Mouse (Mus musculus) kidney, embryonic 16.5 days (tissue): ENCODE results near the gene Arhgef15. TPM values are rescaled to one million over a fixed set of nuclear protein-coding genes. Genes with fewer than 3 reads are reported as not detected.

Experiments used
- ATAC-seq: fragments of 200-750 bp; cut with Nextera tagmentation; 2 replicates; pipeline ENCODE4 v1.8.0; 2017; ENCODE audit warnings: moderate TSS enrichment; ENCODE audit not compliant: low FRiP score, low TSS enrichment
- H3K27ac ChIP-seq: fragments of 300-500 bp; sonication (generic); 2 replicates; pipeline ENCODE4 v1.5.1; 2014; ENCODE audit warnings: low read length
- H3K27me3 ChIP-seq: fragments of 300-500 bp; sonication (generic); 2 replicates; pipeline ENCODE4 v1.6.1; 2014; ENCODE audit warnings: low read length, control low read depth, mixed read lengths; ENCODE audit not compliant: insufficient read depth
- H3K36me3 ChIP-seq: fragments of 300-500 bp; sonication (generic); 2 replicates; pipeline ENCODE4 v1.6.1; 2014; ENCODE audit warnings: low read length, control low read depth, mixed read lengths; ENCODE audit not compliant: insufficient read depth
- H3K4me1 ChIP-seq: fragments of 300-500 bp; sonication (generic); 2 replicates; pipeline ENCODE4 v1.6.1; 2014; ENCODE audit warnings: low read length, control low read depth, mixed read lengths; ENCODE audit not compliant: insufficient read depth
- H3K4me2 ChIP-seq: fragments of 300-500 bp; sonication (generic); replicated peaks from 2 replicates; pipeline ENCODE4 v1.6.1; 2014; ENCODE audit warnings: low read depth, low read length
- H3K4me3 ChIP-seq: fragments of 300-500 bp; sonication (generic); 2 replicates; pipeline ENCODE4 v1.5.1; 2014; ENCODE audit warnings: mild to moderate bottlenecking, low read length
- H3K9ac ChIP-seq: fragments of 300-500 bp; sonication (generic); replicated peaks from 2 replicates; pipeline ENCODE4 v1.6.1; 2014; ENCODE audit warnings: low read length
- H3K9me3 ChIP-seq: fragments of 300-500 bp; sonication (generic); 2 replicates; pipeline ENCODE4 v1.6.1; 2016; ENCODE audit warnings: low read length, control low read depth
- WGBS: fragments of 180-500 bp; shearing (Covaris S2); extraction: QIAGEN DNeasy Blood & Tissue Kit; methylation state at CpG from one replicate; pipeline ENCODE4 v1.1.7; 2014; 5-methylcytosine and 5-hydroxymethylcytosine counted together
- polyA plus RNA-seq: library from polyadenylated mRNA; unstranded; fragments of >200 nt; fragmentation: Nextera tagmentation; extraction: Ambion mirVana; gene quantifications from 2 replicates; pipeline ENCODE4 v1.2.1, GENCODE M21; 2015

Arhgef15 gene
- polyA plus RNA-seq, 1 experiment from 2014 or later: 20.0 TPM

DNA sequence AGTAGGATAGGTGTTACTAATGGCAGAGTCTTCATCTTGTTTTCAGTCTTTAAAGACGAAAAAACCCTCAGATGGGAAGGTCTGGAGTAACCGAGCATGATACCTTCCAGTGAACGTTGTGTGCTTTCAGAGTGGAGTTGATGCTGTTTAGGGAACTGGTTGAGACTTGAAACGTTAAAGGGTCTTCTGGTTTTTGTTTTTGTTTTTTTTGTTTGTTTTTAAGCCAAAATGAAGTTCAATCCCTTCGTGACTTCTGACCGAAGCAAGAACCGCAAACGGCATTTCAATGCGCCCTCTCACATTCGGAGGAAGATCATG, 55.3 kb downstream of the Arhgef15 start:
- no peaks in the 10 kb centered on the region for H3K27me3 ChIP-seq
- no peaks in the 10 kb centered on the region for H3K9me3 ChIP-seq
- H3K36me3 ChIP-seq: peaks cover 39% of the 10 kb centered on the region
- peak overlapping the region; percentile 88 for H3K27ac ChIP-seq
- peaks cover 10% of the 10 kb centered on the region for H3K4me1 ChIP-seq
- peak overlapping the region; percentile 98 for H3K9ac ChIP-seq
- peak overlapping the region; percentile 100 for H3K4me3 ChIP-seq
- WGBS: under 1% methylated on average over 9 of the region's 10 CpGs
- H3K4me2 ChIP-seq: peak overlapping the region; percentile 86
- no peak for ATAC-seq

DNA sequence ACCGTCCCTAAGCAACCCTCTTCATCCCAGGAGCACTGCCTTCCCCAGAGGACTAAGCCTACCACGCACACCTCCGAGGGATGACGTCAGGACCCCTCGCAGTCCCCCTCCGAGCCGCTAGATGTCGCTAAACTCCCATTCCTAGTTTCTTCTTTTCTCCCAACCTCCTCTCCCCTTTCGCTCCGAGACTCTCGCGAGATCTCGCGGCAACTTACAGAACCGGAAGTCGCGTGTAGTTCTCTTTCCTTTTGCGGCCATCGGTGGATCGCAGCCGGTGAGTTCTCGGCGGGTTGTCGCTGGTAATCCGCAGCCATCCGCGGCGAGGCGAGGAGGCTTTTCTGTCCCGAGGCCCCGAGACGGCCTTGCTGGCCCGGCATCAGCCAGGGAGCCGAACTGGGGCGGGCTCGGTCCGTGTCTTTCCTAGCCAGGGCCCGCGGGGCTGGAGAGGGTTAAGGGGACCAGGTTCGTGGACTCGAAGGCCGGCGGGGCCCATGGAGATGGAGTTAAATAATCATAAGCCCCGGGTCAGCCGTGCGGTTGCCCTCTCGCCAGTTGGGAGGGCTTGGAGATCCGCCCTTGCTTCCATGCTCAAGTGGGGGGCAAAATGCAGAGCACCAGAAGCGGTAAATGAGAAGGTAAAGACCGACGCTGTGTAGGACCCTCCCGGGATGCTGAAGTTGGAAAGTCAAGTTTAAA, 55.8 kb downstream of the Arhgef15 start, which contains the start of gene Rpl26:
TSS of gene Rpl26 (plus strand) at position 233 of the 696 bp plus-strand sequence.
- Histone ChIP-seq H3K36me3 (peaks cover 39% of the 10 kb centered on the region), H3K4me2 (peak within 1 kb of the TSS; percentile 86), H3K4me1 (peaks cover 10% of the 10 kb centered on the region), H3K9ac (peak within 1 kb of the TSS; percentile 98), H3K9me3 (no peaks in the 10 kb centered on the region), H3K27me3 (no peaks in the 10 kb centered on the region), H3K4me3 (peak within 1 kb of the TSS; percentile 100), H3K27ac (peak within 1 kb of the TSS; percentile 88)
- peak; percentile 88 for ATAC-seq
- under 1% methylated on average over 52 of the region's 52 CpGs for WGBS

DNA sequence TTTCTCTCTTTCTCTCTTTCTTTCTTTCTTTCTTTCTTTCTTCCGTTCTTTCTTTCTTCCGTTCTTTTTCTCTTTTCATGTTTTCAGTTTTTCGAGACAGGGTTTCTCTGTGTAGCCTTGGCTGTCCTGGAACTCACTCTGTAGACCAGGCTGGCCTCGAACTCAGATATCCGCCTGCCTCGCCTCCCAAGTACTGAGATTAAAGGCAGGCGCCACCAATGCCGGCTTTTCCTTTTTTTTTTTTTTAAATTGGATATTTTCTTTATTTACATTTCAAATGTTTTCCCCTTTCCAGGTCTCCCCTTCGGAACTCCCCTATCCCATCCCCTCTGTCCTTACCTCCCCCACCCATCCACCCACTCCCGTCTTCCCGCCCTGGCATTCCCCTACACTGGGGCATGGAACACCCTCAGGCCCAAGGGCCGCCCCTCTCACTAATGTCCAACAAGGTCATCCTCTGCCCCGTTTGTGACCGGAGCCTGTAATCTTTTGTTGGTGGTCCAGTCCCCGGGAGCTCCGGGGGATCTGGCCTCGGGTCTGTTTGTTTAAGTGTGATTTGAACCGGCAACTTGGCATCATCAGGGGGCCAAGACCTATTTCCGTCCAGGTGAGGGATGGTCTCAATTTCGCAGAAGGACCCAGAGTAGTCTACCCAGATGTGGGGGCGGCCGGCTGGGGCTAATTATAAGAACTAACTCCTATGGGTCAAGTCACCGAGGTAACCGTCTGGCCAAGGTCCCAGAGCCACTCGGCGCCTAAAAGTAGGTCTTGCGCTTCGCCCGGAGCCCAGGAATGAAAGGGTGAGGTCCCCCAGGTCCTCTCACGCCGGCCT, 56.5 kb downstream of the Arhgef15 start:
- ATAC-seq: peak; percentile 46
- WGBS: 27% methylated on average over 31 of the region's 31 CpGs

GRCm38 (mm10) chr11:68899815-68900214, 57.5 kb downstream of the Arhgef15 start:
- H3K27me3 ChIP-seq: no peaks in the 10 kb centered on the region
- H3K9me3 ChIP-seq: no peaks in the 10 kb centered on the region
- no peak for ATAC-seq
- WGBS: 83% methylated on average over 8 of the region's 8 CpGs
- H3K9ac ChIP-seq: no peak overlapping the region
- H3K4me3 ChIP-seq: no peak overlapping the region
- no peak overlapping the region for H3K4me2 ChIP-seq
- H3K36me3 ChIP-seq: peaks cover 23% of the 10 kb centered on the region; the same call in 1 of the 2 replicates
- no peak overlapping the region for H3K27ac ChIP-seq
- peaks cover 10% of the 10 kb centered on the region for H3K4me1 ChIP-seq

More for the DNA sequence above, 56.5 kb downstream of the Arhgef15 start:
- H3K4me3 ChIP-seq: peak overlapping the region; percentile 100
- H3K36me3 ChIP-seq: peaks cover 32% of the 10 kb centered on the region
- no peak overlapping the region for H3K27ac ChIP-seq
- no peaks in the 10 kb centered on the region for H3K27me3 ChIP-seq
- H3K9ac ChIP-seq: peak overlapping the region; percentile 68
- H3K4me1 ChIP-seq: peaks cover 10% of the 10 kb centered on the region
- H3K9me3 ChIP-seq: no peaks in the 10 kb centered on the region
- peak overlapping the region; percentile 58 for H3K4me2 ChIP-seq

GRCm38 (mm10) chr11:68898790-68899189, 58.5 kb downstream of the Arhgef15 start:
- WGBS: 88% methylated on average over 6 of the region's 6 CpGs
- no peak for ATAC-seq
- no peak overlapping the region for H3K4me3 ChIP-seq
- H3K9me3 ChIP-seq: no peaks in the 10 kb centered on the region
- H3K27me3 ChIP-seq: no peaks in the 10 kb centered on the region
- H3K9ac ChIP-seq: no peak overlapping the region
- H3K36me3 ChIP-seq: peaks cover 13% of the 10 kb centered on the region; the same call in 1 of the 2 replicates
- H3K4me1 ChIP-seq: peaks cover 10% of the 10 kb centered on the region
- no peak overlapping the region for H3K4me2 ChIP-seq
- H3K27ac ChIP-seq: no peak overlapping the region

DNA sequence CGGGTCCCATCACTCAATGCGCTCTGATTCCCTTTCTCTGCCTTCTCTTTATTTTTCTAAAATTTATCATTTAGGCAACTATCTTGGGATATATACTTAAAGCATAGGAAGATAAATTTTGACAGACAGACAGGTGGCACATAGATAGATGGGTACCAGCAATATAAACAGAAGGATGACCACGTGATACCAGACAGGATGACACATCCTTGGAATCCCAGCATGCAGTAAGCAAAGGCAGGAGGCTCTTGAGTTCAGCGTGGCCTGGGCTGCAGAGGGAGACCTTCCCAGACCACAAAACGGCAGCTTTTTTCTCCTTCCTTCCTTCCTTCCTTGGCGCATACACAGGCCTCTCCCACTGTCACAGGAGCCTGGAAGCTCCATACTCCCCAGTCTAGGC, 59.4 kb downstream of the Arhgef15 start:
- WGBS: 62% methylated on average over 6 of the region's 6 CpGs
- H3K4me1 ChIP-seq: peaks cover 5% of the 10 kb centered on the region
- no peaks in the 10 kb centered on the region for H3K9me3 ChIP-seq
- H3K36me3 ChIP-seq: peaks cover 4% of the 10 kb centered on the region; the same call in 1 of the 2 replicates
- no peak overlapping the region for H3K9ac ChIP-seq
- no peaks in the 10 kb centered on the region for H3K27me3 ChIP-seq
- H3K4me3 ChIP-seq: no peak overlapping the region
- no peak overlapping the region for H3K4me2 ChIP-seq
- no peak overlapping the region for H3K27ac ChIP-seq
- no peak for ATAC-seq

GRCm38 (mm10) chr11:68897120-68897519, 60.2 kb downstream of the Arhgef15 start:
- Histone ChIP-seq H3K4me2 (no peak overlapping the region), H3K9me3 (no peaks in the 10 kb centered on the region), H3K4me3 (no peak overlapping the region), H3K9ac (no peak overlapping the region), H3K27me3 (no peaks in the 10 kb centered on the region), H3K27ac (no peak overlapping the region), H3K36me3 (no peaks in the 10 kb centered on the region), H3K4me1 (0 out of 2 replicates have a peak, but pooled peaks cover 3% of the 10 kb centered on the region)
- WGBS: 45% methylated on average over 4 of the region's 4 CpGs
- no peak for ATAC-seq

DNA sequence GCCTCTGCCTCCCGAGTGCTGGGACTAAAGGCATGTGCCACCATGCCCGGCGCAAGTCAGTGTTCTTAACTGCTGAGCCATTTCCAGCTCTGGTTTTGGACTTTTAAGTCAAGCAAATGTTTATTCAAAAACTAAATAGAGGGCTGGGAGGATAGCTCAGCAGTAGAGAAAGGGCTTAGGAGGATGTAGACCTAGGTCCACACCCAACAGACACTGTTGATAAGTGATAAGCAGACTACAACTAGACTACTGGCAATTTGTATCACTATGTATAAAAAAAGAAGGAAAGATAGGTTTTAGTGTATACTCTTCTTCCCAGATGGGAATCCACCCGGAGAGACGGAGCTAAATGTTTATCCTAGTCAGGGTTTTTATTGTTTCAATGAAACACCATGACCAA, 61.0 kb downstream of the Arhgef15 start:
- 94% methylated on average over 5 of the region's 5 CpGs for WGBS
- no peak for ATAC-seq

GRCm38 (mm10) chr11:68893911-68894464, 63.3 kb downstream of the Arhgef15 start:
- ATAC-seq: no peak
- no peak overlapping the region for H3K4me2 ChIP-seq
- 0 out of 2 replicates have a peak, but pooled peaks cover 3% of the 10 kb centered on the region for H3K4me1 ChIP-seq
- H3K9ac ChIP-seq: no peak overlapping the region
- no peaks in the 10 kb centered on the region for H3K9me3 ChIP-seq
- H3K36me3 ChIP-seq: no peaks in the 10 kb centered on the region
- H3K4me3 ChIP-seq: no peak overlapping the region
- H3K27me3 ChIP-seq: no peaks in the 10 kb centered on the region
- 65% methylated on average over 12 of the region's 12 CpGs for WGBS
- no peak overlapping the region for H3K27ac ChIP-seq

More for the DNA sequence above, 61.0 kb downstream of the Arhgef15 start:
- no peak overlapping the region for H3K27ac ChIP-seq
- H3K4me1 ChIP-seq: 0 out of 2 replicates have a peak, but pooled peaks cover 3% of the 10 kb centered on the region
- H3K9ac ChIP-seq: no peak overlapping the region
- H3K36me3 ChIP-seq: no peaks in the 10 kb centered on the region
- no peak overlapping the region for H3K4me2 ChIP-seq
- no peaks in the 10 kb centered on the region for H3K9me3 ChIP-seq
- H3K27me3 ChIP-seq: no peaks in the 10 kb centered on the region
- no peak overlapping the region for H3K4me3 ChIP-seq
